Comparison of ENCODE assay signal across 9 mouse cellular contexts in the genomic region with DNA sequence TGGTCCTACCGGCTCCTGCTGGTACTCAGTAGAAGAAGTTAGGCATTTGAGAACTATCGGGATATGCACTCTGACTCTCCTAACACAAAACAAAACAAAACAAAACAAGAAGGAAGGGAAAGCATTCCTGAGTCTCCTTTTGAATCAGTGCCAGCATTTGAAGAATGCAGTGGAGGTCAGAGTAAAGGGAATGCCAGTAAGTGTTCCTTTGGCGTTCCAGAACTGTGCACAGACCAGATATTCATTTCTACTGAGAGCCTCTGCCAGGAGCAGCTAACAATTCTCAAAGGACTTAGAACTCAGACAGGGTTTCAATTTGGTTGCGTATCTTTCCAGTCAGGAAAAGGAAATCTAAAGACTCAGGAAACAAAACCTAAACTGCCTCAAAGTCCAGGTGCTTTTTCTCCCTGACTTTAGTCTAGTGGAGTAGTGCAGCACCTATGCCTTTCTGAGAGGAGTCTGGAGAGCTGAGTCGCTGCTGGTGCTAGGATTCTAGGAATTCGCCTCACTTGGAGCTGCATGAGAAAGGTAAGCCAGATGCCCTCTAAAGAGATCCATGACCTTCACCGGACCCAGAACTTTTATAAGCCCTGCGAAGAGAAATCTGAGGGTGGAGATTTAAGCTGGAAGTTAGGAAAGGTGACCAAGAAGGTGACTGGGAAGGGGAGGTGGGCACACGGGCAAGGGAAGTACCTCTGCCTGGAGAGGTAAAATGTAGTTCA. TPM values are rescaled to one million over a fixed set of nuclear protein-coding genes. Genes with fewer than 3 reads are reported as not detected.
DNase-seq lines count a peak whose midpoint lies in the region; ATAC-seq and TF ChIP-seq lines count a peak whose summit lies in the region.
"Had no signal": no experiment of that assay in that cellular context is flagged by ENCODE, and none has a peak within 500 bp of the region (broad histone marks: within the 10 kb centered on the region; RNA-seq: fewer than 3 reads in every experiment).

Gene Plscr2 (plus strand): TSS at position 117 of the 722 bp plus-strand sequence.

- H3K27ac ChIP-seq in hindbrain, postnatal 0 days = 0 out of 2 replicates have a peak within 1 kb of the TSS, but pooled peaks have one; percentile 8
- no peak within 1 kb of the TSS for H3K27ac ChIP-seq in hindbrain, embryonic 13.5 days
- H3K27ac ChIP-seq in cortical plate, adult 2 months (ENCODE audit: insufficient read depth, low read length) = 0 out of 2 replicates have a peak within 1 kb of the TSS, but pooled peaks have one; percentile 59
- H3K27ac ChIP-seq: hindbrain, embryonic 15.5 days had no signal

- TF ChIP-seq POLR2A in cortical plate, adult 2 months (IDR thresholded peaks at IDR 0.05; ENCODE audit: extremely low read depth, insufficient read depth, low read length) = no peak

- H3K4me3 ChIP-seq in hindbrain, postnatal 0 days (ENCODE audit: low read length) = no peak within 1 kb of the TSS
- no peak within 1 kb of the TSS for H3K4me3 ChIP-seq in hindbrain, embryonic 13.5 days
- H3K4me3 ChIP-seq in cortical plate, adult 2 months (ENCODE audit: insufficient read depth, low read length) = peak within 1 kb of the TSS; percentile 31
- H3K4me3 ChIP-seq: hindbrain, embryonic 15.5 days had no signal

- no peaks in the 10 kb centered on the region for H3K4me1 ChIP-seq in hindbrain, postnatal 0 days (ENCODE audit: insufficient read depth, low read length)
- H3K4me1 ChIP-seq in hindbrain, embryonic 13.5 days (replicated peaks) = peaks cover 6% of the 10 kb centered on the region; the same call in 1 of the 2 replicates
- no peaks in the 10 kb centered on the region for H3K4me1 ChIP-seq in cortical plate, adult 2 months (ENCODE audit: control insufficient read depth, insufficient read depth, low read length)
- H3K4me1 ChIP-seq: hindbrain, embryonic 15.5 days had no signal

- TF ChIP-seq CTCF in hindbrain, postnatal 0 days (IDR thresholded peaks at IDR 0.05; ENCODE audit: low read depth) = no peak
- TF ChIP-seq CTCF in cortical plate, adult 2 months (IDR thresholded peaks at IDR 0.05; ENCODE audit: extremely low read depth, insufficient read depth, low read length) = no peak

- no peaks in the 10 kb centered on the region for H3K27me3 ChIP-seq in hindbrain, postnatal 0 days (ENCODE audit: insufficient read depth, low read length)
- H3K27me3 ChIP-seq in hindbrain, embryonic 13.5 days = no peaks in the 10 kb centered on the region
- H3K27me3 ChIP-seq: hindbrain, embryonic 15.5 days had no signal

- no peaks in the 10 kb centered on the region for H3K36me3 ChIP-seq in hindbrain, postnatal 0 days (ENCODE audit: insufficient read depth, low read length)
- H3K36me3 ChIP-seq in hindbrain, embryonic 13.5 days = peaks cover 3% of the 10 kb centered on the region; the same call in 1 of the 2 replicates
- H3K36me3 ChIP-seq: hindbrain, embryonic 15.5 days had no signal

- no peak within 1 kb of the TSS for H3K9ac ChIP-seq in hindbrain, postnatal 0 days (replicated peaks; ENCODE audit: low read length)
- H3K9ac ChIP-seq in hindbrain, embryonic 13.5 days = no peak within 1 kb of the TSS
- H3K9ac ChIP-seq: hindbrain, embryonic 15.5 days had no signal

- H3K9me3 ChIP-seq in hindbrain, postnatal 0 days (ENCODE audit: low read length) = no peaks in the 10 kb centered on the region
- no peaks in the 10 kb centered on the region for H3K9me3 ChIP-seq in hindbrain, embryonic 13.5 days
- H3K9me3 ChIP-seq: hindbrain, embryonic 15.5 days had no signal

- ATAC-seq in hindbrain, postnatal 0 days = no peak
- ATAC-seq in hindbrain, embryonic 13.5 days (ENCODE audit: low FRiP score) = no peak

- H3K4me2 ChIP-seq in hindbrain, postnatal 0 days (ENCODE audit: low read depth, low read length) = no peak within 1 kb of the TSS
- H3K4me2 ChIP-seq in hindbrain, embryonic 13.5 days = no peak within 1 kb of the TSS
- H3K4me2 ChIP-seq: hindbrain, embryonic 15.5 days had no signal

- peak; percentile 9 for DNase-seq in hindbrain, postnatal 0 days (ENCODE audit: low spot score)
- DNase-seq in kidney, adult 18-20 months = peak; percentile 67
- DNase-seq in lung, postnatal 25 days (ENCODE audit: low spot score) = peak; percentile 77
- DNase-seq in thymus, postnatal 10 days (ENCODE audit: low spot score in 2 of 2) = no peak
- DNase-seq in cerebellum, postnatal 14 days = no peak
- DNase-seq in left cerebral cortex, adult 8-10 months (ENCODE audit: low spot score in 2 of 2) = no peak

- 64% methylated on average over 9 of the region's 9 CpGs for WGBS in hindbrain, postnatal 0 days
- 77% methylated on average over 9 of the region's 9 CpGs for WGBS in hindbrain, embryonic 13.5 days

RNA-seq across cellular contexts. Expression of gene Plscr2, which starts in this region (rescaled TPM):
- total RNA-seq in hindbrain, postnatal 0 days (2014; rRNA removed) = 0.43 and 1.5 TPM in 2 replicates
- 2.1 and 2.3 TPM in 2 replicates for polyA plus RNA-seq in hindbrain, postnatal 0 days (2015; fragmentation: Nextera tagmentation; extraction: Ambion mirVana)
- polyA plus RNA-seq in hindbrain, embryonic 13.5 days (2015; fragmentation: Nextera tagmentation; extraction: Ambion mirVana) = 0.69 and 0.75 TPM in 2 replicates
- polyA plus RNA-seq in cortical plate, adult 2 months (2012; rRNA removed) = 1.4 and 2.0 TPM in 2 replicates
- total RNA-seq in left cerebral cortex, adult 8-10 months (2022) = 1 to 10 TPM; 1.8 to 5.7 (median 4.4) TPM

Comparison
In these comparisons a context has a peak if more than half of its experiments do, and no peak if none do; other contexts are left out.
1. DNase-seq: peak in hindbrain, postnatal 0 days (single experiment), kidney, adult 18-20 months (single experiment) and lung, postnatal 25 days (single experiment); none in thymus, postnatal 10 days (0 of 2), cerebellum, postnatal 14 days (0 of 2) and left cerebral cortex, adult 8-10 months (0 of 2).